Mouse (Mus musculus) G1E (cell line): ENCODE measurements around the gene 2300009A05Rik.

Source experiments
- CTCF ChIP-seq: IDR thresholded peaks from 2 replicates; pipeline ENCODE4 v1.5.1; 2012; ENCODE audit warnings: low read depth, low read length, inconsistent platforms, mixed read lengths
- POLR2AphosphoS5 ChIP-seq: IDR thresholded peaks from 2 replicates; pipeline ENCODE4 v1.6.1; 2012; ENCODE audit warnings: low read depth, low read length, inconsistent platforms; ENCODE audit not compliant: insufficient replicate concordance

- TF ChIP-seq CTCF (no peak), POLR2AphosphoS5 (no peak)
Measured at GRCm38 (mm10) chr9:63356278-63356677, 42.8 kb downstream of the 2300009A05Rik start.
